Mouse (Mus musculus): ENCODE results near the gene Pigs. TPM values are rescaled to one million over a fixed set of nuclear protein-coding genes. Genes with fewer than 3 reads are reported as not detected.

Gene Pigs
- total RNA-seq, 4 experiments from 2014 or later: 83.3 to 84.7 (median 83.9) TPM

- DNase-seq: no peak
Measured at GRCm38 (mm10) chr11:78341702-78342101, 13.5 kb downstream of the Pigs start.

GRCm38 (mm10) chr11:78343381-78344327 is 15.4 kb downstream of the Pigs start, which contains the start of gene Unc119:
Unc119 (plus strand) TSS chr11:78343482.
- peak; percentile 74 for DNase-seq

DNA sequence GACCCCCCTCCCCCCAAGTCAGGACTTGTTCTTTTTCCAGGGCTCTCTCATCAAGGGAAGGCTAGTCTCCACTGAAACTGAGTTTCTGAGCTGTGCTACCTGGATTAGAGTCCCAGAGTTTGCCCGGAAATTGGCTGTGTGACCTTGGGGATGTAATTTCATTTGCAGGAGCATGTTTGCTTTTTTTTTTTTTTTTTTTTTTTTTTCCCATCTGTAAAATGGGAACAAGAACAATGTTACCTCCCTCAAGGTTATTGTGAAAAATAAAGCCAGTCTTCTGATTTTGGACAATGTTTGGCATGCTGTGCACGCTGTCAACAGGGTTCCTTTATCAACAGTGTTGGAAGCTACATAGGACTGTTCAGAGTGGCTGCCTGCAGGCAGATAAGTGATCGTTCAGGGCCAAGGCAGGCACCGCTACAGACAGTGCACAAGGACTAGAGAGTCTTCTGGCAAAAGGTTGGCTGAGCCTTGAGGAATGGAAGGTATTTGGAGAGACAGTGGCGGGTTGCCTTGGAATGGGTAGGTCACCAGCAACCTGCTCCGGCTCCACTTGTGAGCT is 16.2 kb downstream of the Pigs start:
- DNase-seq: no peak

- DNase-seq: peak; percentile 55
Measured at GRCm38 (mm10) chr11:78344890-78345715, 16.9 kb downstream of the Pigs start.

GRCm38 (mm10) chr11:78345801-78346200 is 17.6 kb downstream of the Pigs start:
- no peak for DNase-seq

- DNase-seq: no peak
Measured at GRCm38 (mm10) chr11:78346326-78347069, 18.3 kb downstream of the Pigs start.

DNA sequence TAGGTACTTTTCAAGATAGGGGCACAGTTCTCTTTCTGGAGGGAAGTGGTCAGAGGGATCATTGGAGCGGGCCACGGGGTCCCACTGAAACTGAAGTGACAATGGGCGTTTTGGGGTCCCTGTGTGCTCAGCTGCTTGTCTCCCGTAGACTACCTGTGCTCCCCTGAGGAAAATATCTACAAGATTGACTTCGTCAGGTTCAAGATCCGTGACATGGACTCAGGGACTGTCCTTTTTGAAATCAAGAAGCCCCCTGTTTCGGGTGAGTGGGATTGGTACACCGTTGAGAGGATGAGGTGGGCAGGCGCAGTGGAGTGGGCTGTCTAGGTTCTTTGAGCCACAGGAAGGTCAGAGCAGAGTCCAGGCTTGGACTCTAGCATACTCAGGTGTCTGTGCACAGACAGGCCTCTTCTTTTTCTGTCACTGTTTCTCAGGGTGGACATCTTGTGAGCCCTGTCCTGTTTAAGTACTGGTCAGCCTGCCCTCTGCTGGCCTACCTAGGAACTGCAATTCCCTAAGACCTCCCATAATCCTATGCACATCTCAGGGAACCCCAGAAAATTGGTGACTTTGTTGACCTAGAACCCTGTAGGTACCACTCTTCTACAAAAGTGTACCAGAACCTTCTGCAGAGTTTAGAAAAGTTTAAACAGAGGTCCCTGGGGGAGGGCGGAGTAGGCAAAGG is 19.0 kb downstream of the Pigs start:
- DNase-seq: no peak

- DNase-seq: no peak
Measured at GRCm38 (mm10) chr11:78347908-78348307, 19.7 kb downstream of the Pigs start.

- no peak for DNase-seq
Measured at GRCm38 (mm10) chr11:78348474-78348873, 20.3 kb downstream of the Pigs start.

GRCm38 (mm10) chr11:78349441-78350358 is 21.5 kb downstream of the Pigs start:
- DNase-seq: no peak

DNA sequence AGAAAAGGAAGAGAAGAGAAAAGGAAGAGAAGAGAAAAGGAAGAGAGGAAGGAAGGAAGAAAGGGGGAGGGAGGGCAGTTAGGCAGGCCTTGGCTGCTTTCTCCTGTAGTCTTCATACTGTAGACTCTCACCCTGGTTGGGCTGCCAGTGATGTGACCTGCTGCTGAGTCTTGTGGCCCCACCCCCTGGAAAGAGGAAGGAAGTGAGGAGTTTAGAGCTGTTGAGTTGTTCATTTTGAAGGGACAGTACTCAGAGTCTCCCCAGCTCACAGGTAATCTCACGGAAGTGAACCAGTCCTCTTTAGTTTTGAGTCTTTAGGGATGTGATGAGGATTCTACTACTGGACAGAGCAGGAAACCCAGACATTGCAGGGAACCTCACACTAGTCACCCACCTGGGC is 24.9 kb downstream of the Pigs start:
- no peak for DNase-seq

DNA sequence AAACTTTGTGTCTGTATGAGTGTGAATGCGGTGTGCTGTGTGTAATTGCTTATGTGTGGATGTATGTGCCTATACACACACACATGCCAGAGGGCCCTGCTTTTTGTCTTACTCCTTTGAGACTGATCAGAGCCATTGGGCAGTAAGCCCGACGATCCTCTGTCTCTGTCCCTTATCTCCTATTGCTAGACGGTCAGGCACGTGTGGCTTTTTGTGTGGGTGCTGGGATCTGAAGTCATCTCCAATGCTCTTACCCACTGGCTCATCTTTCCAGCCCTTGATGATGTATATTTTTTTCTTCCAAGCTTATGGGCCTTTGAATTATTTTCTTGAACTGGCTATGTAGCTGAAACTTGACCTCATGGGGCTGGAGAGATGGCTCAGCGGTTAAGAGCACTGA is 26.7 kb downstream of the Pigs start:
- no peak for DNase-seq

GRCm38 (mm10) chr11:78355471-78356238 is 27.4 kb downstream of the Pigs start:
- no peak for DNase-seq

DNA sequence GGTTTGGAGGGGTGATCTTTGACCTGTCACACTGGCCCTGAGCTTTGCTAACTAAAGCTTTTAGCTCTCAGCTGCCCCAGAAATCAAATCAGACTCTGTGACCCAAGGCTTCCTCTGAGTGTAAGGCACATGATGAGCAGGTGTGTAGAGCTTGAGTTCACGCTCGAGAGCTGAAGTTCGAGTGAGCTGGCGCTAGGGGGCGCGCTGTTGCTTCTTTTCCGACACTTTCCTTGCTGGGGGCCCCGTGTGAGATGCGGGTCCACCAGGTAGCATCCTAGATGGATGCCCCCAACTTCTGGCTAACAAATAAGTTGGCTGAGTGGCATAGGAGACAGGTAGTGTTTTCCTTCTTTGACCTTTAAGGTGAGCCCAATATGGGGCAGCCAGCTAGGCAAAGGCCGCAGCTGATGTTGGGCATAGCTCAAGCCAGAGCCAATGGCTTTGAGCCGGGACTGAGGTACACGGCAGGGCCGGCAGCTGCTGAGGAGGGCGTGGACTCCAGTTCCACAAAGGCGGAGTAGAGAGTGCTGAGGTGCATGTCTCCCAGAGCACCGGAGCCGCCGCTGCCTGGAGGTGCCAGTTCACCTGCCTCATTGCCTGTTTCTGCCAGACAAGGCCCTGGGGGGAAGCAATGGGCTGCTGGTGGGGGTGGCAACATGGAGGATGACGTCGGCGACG is 30.3 kb downstream of the Pigs start:
- DNase-seq: no peak

GRCm38 (mm10) chr11:78360125-78360788 is 32.0 kb downstream of the Pigs start:
- DNase-seq: peak; percentile 55

- no peak for DNase-seq
Measured at GRCm38 (mm10) chr11:78360789-78361131, 32.5 kb downstream of the Pigs start.

DNA sequence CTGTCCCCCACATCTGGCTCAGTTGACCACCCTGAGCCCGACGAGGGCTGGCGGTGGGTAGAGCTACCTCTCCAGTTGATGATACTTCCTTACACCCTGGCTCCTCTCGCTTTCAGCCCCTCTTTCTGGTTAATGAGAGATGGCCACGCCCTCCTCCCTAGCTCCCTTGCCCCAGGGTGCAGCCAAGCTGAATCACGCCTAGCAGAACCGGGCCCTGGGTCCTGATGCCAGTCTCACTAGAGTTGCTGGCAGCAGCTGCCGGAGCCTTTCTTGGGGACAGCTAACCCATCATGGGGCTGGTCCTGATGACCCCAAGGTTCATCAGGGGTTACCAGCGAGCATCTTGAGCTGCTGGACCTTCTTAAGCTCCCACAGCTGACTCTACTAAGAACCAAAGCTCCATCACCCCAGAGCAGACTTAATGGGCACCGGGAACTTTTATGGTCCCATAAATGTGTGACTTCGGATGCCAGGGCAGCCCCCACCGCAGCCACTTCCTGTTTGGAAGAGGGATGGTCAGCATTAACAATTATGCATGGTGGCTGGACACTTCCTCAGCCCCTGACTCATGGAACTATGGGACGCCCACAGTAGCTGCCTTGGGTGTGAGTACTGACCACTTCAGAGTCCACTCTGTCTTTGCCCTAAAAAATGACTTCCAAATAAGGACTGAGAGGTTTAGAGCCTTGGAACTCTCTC is 35.2 kb downstream of the Pigs start:
- no peak for DNase-seq

DNA sequence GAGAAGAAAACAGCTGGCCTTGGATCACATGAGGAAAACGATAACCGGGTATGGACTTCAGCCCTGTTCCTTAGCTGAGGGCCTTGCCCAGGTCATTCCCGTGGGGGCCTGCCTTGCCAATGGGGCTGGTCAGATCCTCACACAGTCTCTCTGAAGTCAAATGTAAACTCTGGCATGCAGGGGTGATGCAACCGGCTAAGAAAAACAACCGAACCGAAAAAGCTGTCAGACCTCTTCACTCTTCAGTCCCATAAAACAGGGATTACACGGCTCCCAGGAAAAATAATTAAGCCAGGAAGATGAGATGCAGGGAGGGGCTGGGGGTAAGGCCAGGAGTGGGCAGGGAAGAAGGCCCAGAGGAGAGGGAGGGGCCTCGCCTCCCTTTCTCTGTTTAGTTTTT is 35.9 kb downstream of the Pigs start:
- no peak for DNase-seq
